Mouse (Mus musculus) liver, embryonic 14.5 days (tissue): Measurements from ENCODE around the gene Secisbp2. TPM values are rescaled to one million over a fixed set of nuclear protein-coding genes. Genes with fewer than 3 reads are reported as not detected.

Source experiments
- ATAC-seq: fragments of 200-750 bp; cut with Nextera tagmentation; 2 replicates; pipeline ENCODE4 v1.8.0; 2017; ENCODE audit warnings: moderate number of reproducible peaks, mild to moderate bottlenecking, moderate library complexity; ENCODE audit not compliant: insufficient read depth
- DNase-seq, 3 experiments: peaks; one replicate each; pipeline ENCODE4 v3.0.0-alpha.2; 2012 to 2013; ENCODE audit warnings: low read depth in 3 of 3, low spot score in 3 of 3
- H3K27ac ChIP-seq: fragments of 300-500 bp; sonication (generic); 2 replicates; pipeline ENCODE4 v1.5.1; 2014; ENCODE audit warnings: moderate library complexity, mild to moderate bottlenecking, control low read depth, inconsistent platforms
- H3K27me3 ChIP-seq: fragments of 300-500 bp; sonication (generic); 2 replicates; pipeline ENCODE4 v1.6.1; 2014; ENCODE audit warnings: mild to moderate bottlenecking, low read length, moderate library complexity; ENCODE audit not compliant: control insufficient read depth, insufficient read depth
- H3K36me3 ChIP-seq: fragments of 300-500 bp; sonication (generic); replicated peaks from 2 replicates; pipeline ENCODE4 v1.6.1; 2014; ENCODE audit warnings: low read depth; ENCODE audit not compliant: control insufficient read depth, insufficient read depth
- H3K4me1 ChIP-seq, 2 experiments: fragments of 200-500 bp in 1 of 2; fragments of 300-500 bp in 1 of 2; sonication (generic) in 1 of 2; replicated peaks; 2 replicates each; pipeline ENCODE4 v1.6.1; 2012 to 2014; ENCODE audit warnings: antibody characterized with exemption in 1 of 2, inconsistent platforms in 1 of 2, low read length in 1 of 2; ENCODE audit not compliant: control insufficient read depth in 2 of 2, insufficient read depth in 2 of 2
- H3K4me2 ChIP-seq: fragments of 300-500 bp; sonication (generic); 2 replicates; pipeline ENCODE4 v1.6.1; 2014; ENCODE audit warnings: low read depth, mild to moderate bottlenecking, control low read depth, moderate library complexity
- H3K4me3 ChIP-seq, 2 experiments: fragments of 200-500 bp in 1 of 2; fragments of 300-500 bp in 1 of 2; sonication (generic) in 1 of 2; 2 replicates each; pipeline ENCODE4 v1.5.1; 2012 to 2014; ENCODE audit warnings: low read depth in 2 of 2, low read length in 2 of 2, mild to moderate bottlenecking in 2 of 2, control low read depth in 1 of 2, inconsistent platforms in 1 of 2, moderate library complexity in 1 of 2; ENCODE audit not compliant: insufficient read depth in 1 of 2
- H3K9ac ChIP-seq: fragments of 300-500 bp; sonication (generic); replicated peaks from 2 replicates; pipeline ENCODE4 v1.6.1; 2014; ENCODE audit warnings: mild to moderate bottlenecking, control low read depth, moderate library complexity
- H3K9me3 ChIP-seq: fragments of 300-500 bp; sonication (generic); 2 replicates; pipeline ENCODE4 v1.6.1; 2016; ENCODE audit warnings: low read length, mixed read lengths; ENCODE audit not compliant: control insufficient read depth
- CTCF ChIP-seq: IDR thresholded peaks from 2 replicates; pipeline ENCODE4 v1.5.1; 2016; ENCODE audit warnings: antibody characterized with exemption, low read depth, control low read depth
- EP300 ChIP-seq: IDR thresholded peaks from 2 replicates; pipeline ENCODE4 v1.6.1; 2016; ENCODE audit warnings: antibody characterized with exemption, low read depth
- WGBS: fragments of 180-500 bp; shearing (Covaris S2); extraction: QIAGEN DNeasy Blood & Tissue Kit; methylation state at CpG from one replicate; pipeline ENCODE4 v1.1.7; 2014; ENCODE audit not compliant: insufficient replicate concordance; 5-methylcytosine and 5-hydroxymethylcytosine counted together
- polyA plus RNA-seq, 2 experiments: library from polyadenylated mRNA; depleted of rRNA in 1 of 2; stranded (reverse) in 1 of 2; unstranded in 1 of 2; fragments of >200 nt; fragmentation: Nextera tagmentation in 1 of 2; extraction: Ambion mirVana in 1 of 2; gene quantifications; 2 replicates each; pipeline versions ENCODE4 v1.2.1 to v1.2.3; 2012 to 2014

Gene Secisbp2
- polyA plus RNA-seq, 2 experiments, result 11.8 to 12.2 TPM

DNA sequence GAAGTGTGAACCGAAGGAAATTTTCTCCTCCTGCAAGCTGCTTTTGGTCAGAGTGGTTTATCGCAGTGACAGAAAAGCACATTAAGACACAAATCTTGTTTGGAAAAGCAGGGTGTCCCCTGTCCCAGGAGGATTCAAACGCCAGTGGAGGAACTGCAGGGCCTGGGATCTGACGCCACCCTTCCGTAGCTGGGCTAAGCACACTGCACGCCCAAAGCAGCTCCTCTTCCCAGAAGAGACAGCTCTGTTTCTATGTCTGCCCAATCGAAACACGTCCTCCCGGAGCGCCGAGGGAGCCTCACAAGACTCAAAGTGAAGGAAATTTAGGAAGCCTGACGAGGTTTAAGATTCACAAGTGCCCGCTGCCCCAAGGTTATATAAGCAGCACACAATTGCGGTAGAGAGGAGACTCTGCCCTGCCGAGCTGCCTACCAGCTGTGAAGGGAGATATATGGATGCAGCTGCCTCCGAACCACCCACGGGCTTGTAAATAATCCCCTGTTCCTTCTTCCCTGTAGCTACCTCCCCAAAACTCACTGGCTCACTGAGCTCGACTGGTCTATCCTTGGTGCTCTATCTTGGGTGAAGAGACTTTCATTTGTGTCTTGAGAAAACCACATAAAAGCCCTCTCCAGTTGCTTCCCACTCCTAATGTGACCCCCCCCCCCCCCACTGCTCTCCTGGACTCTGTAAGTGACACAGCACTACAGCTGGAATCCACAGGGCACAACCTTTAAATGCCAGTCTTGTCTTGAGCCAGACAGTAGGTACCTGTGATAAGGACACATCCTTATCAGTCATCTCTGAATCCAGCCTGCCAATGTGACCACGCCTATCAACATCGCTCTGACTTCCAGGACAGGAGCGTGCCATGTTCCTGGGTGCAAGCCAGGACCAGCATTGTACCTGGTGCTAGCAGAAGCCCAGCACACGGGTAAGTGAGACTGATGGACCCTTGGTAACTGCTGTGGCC lies 54.7 kb downstream of the Secisbp2 start:
- no peak for TF ChIP-seq EP300
- H3K4me3 ChIP-seq, result no peak overlapping the region
- no peaks in the 10 kb centered on the region for H3K9me3 ChIP-seq
- DNase-seq (no peak), ATAC-seq (peak; percentile 51)
- no peak overlapping the region for H3K27ac ChIP-seq
- H3K36me3 ChIP-seq, result no peaks in the 10 kb centered on the region; the same call in 1 of the 2 replicates
- WGBS, result 74% methylated on average over 22 of the region's 22 CpGs
- H3K27me3 ChIP-seq, result no peaks in the 10 kb centered on the region
- H3K4me2 ChIP-seq, result no peak overlapping the region
- H3K4me1 ChIP-seq, result peaks cover 4 to 7% of the 10 kb centered on the region in 2 experiments; a peak in 3 of 4 replicates
- H3K9ac ChIP-seq, result no peak overlapping the region; the same call in 1 of the 2 replicates

DNA sequence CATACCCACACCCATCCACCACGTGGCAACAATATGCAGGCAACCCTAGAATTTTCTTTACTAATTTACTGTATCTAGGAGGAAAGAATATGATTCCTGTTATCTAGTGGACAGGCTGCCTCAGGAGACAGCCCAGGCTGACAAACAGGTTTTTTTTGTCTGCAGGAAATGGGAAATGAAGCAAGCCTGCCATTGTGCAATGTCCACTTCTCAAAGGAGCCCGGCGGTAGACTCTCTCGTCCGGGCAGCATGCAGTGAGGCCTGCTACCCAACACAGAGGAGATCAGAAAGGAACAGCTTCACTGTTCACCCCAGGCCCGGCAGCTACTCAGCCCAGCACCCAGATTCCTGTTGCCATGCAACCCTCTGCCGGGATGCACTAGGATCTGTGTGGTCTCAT lies 59.2 kb downstream of the Secisbp2 start:
- Histone ChIP-seq H3K9ac (no peak overlapping the region), H3K36me3 (no peaks in the 10 kb centered on the region), H3K27me3 (no peaks in the 10 kb centered on the region), H3K9me3 (no peaks in the 10 kb centered on the region), H3K27ac (no peak overlapping the region), H3K4me1 (peaks cover 4 to 7% of the 10 kb centered on the region in 2 experiments; a peak in 3 of 4 replicates), H3K4me3 (no peak overlapping the region), H3K4me2 (no peak overlapping the region)
- ATAC-seq, result no peak
- DNase-seq, result peak in 1 of 3 experiments; percentile 26
- TF ChIP-seq CTCF (no peak), EP300 (no peak)
- 57% methylated on average over 7 of the region's 7 CpGs for WGBS

GRCm38 (mm10) chr13:51712022-51712421 lies 60.5 kb downstream of the Secisbp2 start:
- ATAC-seq (no peak), DNase-seq (no peak)
- 78% methylated on average over 8 of the region's 8 CpGs for WGBS
- H3K9ac ChIP-seq, result no peak overlapping the region
- TF ChIP-seq EP300, result no peak
- no peak for TF ChIP-seq CTCF
- no peaks in the 10 kb centered on the region for H3K9me3 ChIP-seq
- no peak overlapping the region for H3K4me3 ChIP-seq
- no peaks in the 10 kb centered on the region for H3K4me1 ChIP-seq
- no peaks in the 10 kb centered on the region for H3K36me3 ChIP-seq
- H3K4me2 ChIP-seq, result no peak overlapping the region
- H3K27ac ChIP-seq, result no peak overlapping the region
- H3K27me3 ChIP-seq, result no peaks in the 10 kb centered on the region

DNA sequence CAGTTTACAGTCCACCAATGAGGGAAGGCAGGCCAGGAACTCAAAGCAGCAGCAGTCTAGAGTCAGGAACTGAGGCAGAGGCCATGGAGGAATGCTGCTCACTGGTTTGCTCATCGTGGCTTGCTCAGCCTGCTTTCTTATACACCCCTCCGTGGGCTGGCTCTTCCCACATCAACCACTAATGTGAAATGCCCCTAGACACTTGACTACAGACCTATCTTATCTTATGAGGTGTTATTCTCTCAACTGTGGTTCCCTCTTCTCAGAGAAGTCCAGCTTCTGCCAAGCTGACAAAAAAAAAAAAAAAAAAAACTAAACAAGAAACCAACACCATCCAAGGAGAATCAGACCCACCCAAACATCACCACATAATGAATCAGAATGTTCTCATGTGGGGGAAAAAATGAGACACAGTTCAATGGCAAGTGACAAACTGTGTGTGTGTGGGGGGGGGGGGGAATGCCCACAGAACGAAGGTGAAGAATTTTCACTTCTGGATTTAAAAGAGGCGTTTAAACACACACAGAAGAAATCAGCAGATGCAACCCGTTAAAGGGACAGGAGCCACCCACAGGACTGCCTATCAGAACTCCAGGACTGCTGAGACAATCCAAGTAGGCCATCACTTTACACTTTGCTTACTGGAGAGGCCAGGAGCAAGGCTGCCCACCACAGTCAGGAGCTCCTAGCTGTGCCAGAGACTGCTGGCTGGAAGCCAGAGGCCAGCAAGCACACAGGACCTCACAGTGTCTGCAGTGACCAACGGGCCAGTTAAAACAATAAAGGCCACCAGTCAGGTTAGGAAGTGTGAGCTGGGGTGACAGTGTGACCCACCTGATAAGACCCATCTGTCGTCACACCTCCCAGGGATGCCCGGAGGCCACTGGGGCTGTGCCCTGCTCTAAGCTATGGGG lies 65.1 kb downstream of the Secisbp2 start:
- DNase-seq (no peak), ATAC-seq (0 out of 2 replicates have a peak, but pooled peaks have one; percentile 23)
- WGBS, result 58% methylated on average over 8 of the region's 8 CpGs
- H3K4me3 ChIP-seq, result no peak overlapping the region
- no peak overlapping the region for H3K27ac ChIP-seq
- no peak overlapping the region for H3K9ac ChIP-seq
- no peak for TF ChIP-seq CTCF
- no peak for TF ChIP-seq EP300
- no peaks in the 10 kb centered on the region for H3K36me3 ChIP-seq
- no peaks in the 10 kb centered on the region for H3K4me1 ChIP-seq
- no peaks in the 10 kb centered on the region for H3K27me3 ChIP-seq
- H3K9me3 ChIP-seq, result no peaks in the 10 kb centered on the region
- H3K4me2 ChIP-seq, result no peak overlapping the region

GRCm38 (mm10) chr13:51719256-51719655 lies 67.8 kb downstream of the Secisbp2 start:
- no peak for ATAC-seq
- H3K9me3 ChIP-seq, result no peaks in the 10 kb centered on the region
- WGBS, result 71% methylated on average over 3 of the region's 3 CpGs

More at GRCm38 (mm10) chr13:51719256-51719655, 67.8 kb downstream of the Secisbp2 start:
- Histone ChIP-seq H3K27ac (no peak overlapping the region), H3K4me2 (no peak overlapping the region), H3K36me3 (no peaks in the 10 kb centered on the region), H3K4me1 (no peaks in the 10 kb centered on the region), H3K9ac (no peak overlapping the region), H3K4me3 (no peak overlapping the region), H3K27me3 (no peaks in the 10 kb centered on the region)
- DNase-seq, result no peak
- TF ChIP-seq EP300 (no peak), CTCF (no peak)
